Mouse (Mus musculus): ENCODE results near the gene Nkx3-2.

DNA sequence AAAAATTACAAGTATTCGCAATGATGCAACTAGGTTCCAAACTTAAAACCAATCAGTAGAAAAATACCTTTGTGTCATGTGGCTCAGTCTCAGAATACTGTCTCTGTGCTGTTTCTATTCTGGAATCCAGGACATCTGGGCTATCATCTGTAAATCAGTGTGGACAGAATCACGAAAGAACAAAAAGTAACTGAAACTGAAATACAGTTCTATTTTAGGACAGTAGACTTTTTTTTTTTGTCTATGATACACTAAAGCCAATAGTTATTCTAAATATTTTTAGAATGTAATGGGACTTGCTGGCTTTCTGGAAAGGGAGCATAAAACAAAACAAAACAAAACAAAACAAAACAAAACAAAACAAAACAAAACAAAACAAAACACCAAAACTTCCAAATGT lies 40.8 kb upstream of the Nkx3-2 start:
- TF ChIP-seq CTCF (IDR thresholded peaks at IDR 0.05; ENCODE audit: low read depth) (no peak), EP300 (IDR thresholded peaks at IDR 0.05; ENCODE audit: low read depth) (no peak)
